Mouse (Mus musculus) liver, postnatal 0 days (tissue): ENCODE measurements at regions not wholly inside any gene's neighbourhood (a gene's known extent, or its start where the extent isn't known, plus 50 kb on each side); places are given as distances from the start of the nearest gene placed in this dataset.
A peak's percentile ranks its signal among the peaks of the same experiment; 100 is the strongest.

ENCODE experiments used
- CTCF ChIP-seq: sonication (generic); IDR thresholded peaks from 2 replicates; pipeline ENCODE4 v1.5.1; 2016; ENCODE audit warnings: antibody characterized with exemption, low read depth
- EP300 ChIP-seq: IDR thresholded peaks from 2 replicates; pipeline ENCODE4 v1.6.1; 2016; ENCODE audit warnings: antibody characterized with exemption, low read depth, mild to moderate bottlenecking

DNA sequence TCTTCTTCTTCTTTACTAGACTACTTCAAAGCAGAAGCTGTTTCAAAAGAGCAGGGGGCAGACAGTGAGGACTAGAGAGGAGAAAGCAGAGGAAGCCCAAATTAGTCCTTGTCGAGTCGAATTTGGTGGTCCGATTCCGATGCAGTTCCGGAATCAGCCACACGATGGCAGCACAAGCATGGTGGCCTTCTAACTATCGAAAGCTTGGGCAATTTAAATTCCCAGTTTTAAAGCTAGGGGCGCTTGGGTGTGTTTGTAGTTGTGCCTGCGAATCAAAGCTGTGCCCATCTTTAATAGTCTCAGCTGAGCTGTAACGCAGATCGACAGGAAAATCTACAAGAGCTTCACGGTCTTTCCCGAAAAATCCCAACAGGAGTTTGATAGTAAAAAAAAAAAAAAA is 234.7 kb upstream of the A1bg start:
- TF ChIP-seq CTCF (peak; percentile 98), EP300 (no peak)
